ENCODE assay signal across 12 mouse cellular contexts in the genomic region with DNA sequence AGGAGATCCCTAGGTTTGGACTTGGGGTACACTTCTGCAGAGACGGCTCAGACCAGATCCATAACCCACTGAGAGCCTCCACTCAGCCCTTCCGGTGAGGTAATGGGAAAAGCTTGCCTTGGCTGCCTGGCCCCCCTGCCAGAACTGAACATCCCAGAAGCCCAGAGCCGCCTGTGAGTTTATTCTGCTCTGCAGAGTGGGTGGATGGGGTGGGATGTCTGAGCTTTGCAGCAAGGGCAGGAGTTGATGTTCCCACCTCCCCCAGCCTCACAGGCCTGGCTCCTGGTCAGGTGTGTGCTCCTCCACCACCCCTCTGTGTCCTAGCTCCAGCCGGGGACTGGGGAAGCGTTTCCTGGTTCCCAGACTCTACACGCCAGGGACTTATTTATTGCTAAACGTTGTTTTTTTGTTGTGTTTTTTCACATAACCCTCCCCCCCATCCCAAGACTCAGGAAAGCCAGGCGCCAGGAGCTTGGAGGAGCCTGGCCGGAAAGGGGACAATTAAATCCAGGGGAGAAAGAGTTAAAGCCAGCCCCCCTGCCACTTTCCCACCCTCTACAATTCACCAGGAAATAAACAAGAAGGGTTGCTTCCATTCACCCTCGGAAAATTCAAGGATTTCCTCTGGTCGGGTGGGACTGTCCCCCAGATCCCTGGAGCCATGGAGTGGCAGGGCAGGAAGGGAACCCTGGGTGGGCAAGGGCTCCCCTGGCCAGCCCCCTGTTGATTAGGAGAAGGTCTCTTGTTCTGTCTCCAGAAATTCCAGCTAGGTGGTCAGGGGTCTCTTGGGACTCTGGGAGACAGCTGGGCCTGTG. TPM values are rescaled to one million over a fixed set of nuclear protein-coding genes. Genes with fewer than 3 reads are reported as not detected.
A peak's percentile ranks its signal among the peaks of the same experiment; 100 is the strongest.
DNase-seq lines count a peak whose midpoint lies in the region; ATAC-seq and TF ChIP-seq lines count a peak whose summit lies in the region.
"Had no signal": no experiment of that assay in that cellular context is flagged by ENCODE, and none has a peak within 500 bp of the region (broad histone marks: within the 10 kb centered on the region; RNA-seq: fewer than 3 reads in every experiment).

No protein-coding gene starts in this region.

- no peaks in the 10 kb centered on the region for H3K27me3 ChIP-seq in lung, embryonic 15.5 days
- H3K27me3 ChIP-seq in heart, embryonic 12.5 days (replicated peaks) = no peaks in the 10 kb centered on the region
- H3K27me3 ChIP-seq in kidney, postnatal 0 days (ENCODE audit: insufficient read depth, low read length) = no peaks in the 10 kb centered on the region
- H3K27me3 ChIP-seq in stomach, embryonic 14.5 days (ENCODE audit: control insufficient read depth, insufficient read depth, low read length) = no peaks in the 10 kb centered on the region

- peak overlapping the region; percentile 24; the same call in 1 of the 2 replicates for H3K4me2 ChIP-seq in lung, embryonic 15.5 days
- no peak overlapping the region for H3K4me2 ChIP-seq in heart, embryonic 12.5 days
- H3K4me2 ChIP-seq in kidney, postnatal 0 days (ENCODE audit: low read length) = no peak overlapping the region
- H3K4me2 ChIP-seq in stomach, embryonic 14.5 days (replicated peaks; ENCODE audit: low read depth, low read length) = no peak overlapping the region

- no peak overlapping the region for H3K4me3 ChIP-seq in lung, embryonic 15.5 days
- H3K4me3 ChIP-seq in heart, embryonic 12.5 days = no peak overlapping the region
- H3K4me3 ChIP-seq in kidney, postnatal 0 days (replicated peaks; ENCODE audit: low read depth, low read length) = no peak overlapping the region
- H3K4me3 ChIP-seq in stomach, embryonic 14.5 days (ENCODE audit: low read depth, low read length) = no peak overlapping the region
- H3K4me3 ChIP-seq: megakaryocyte, embryonic 14.5 days had no signal

- no peaks in the 10 kb centered on the region for H3K9me3 ChIP-seq in lung, embryonic 15.5 days
- no peaks in the 10 kb centered on the region for H3K9me3 ChIP-seq in heart, embryonic 12.5 days (replicated peaks)
- H3K9me3 ChIP-seq in kidney, postnatal 0 days (replicated peaks; ENCODE audit: low read length) = no peaks in the 10 kb centered on the region
- no peaks in the 10 kb centered on the region for H3K9me3 ChIP-seq in stomach, embryonic 14.5 days (ENCODE audit: control insufficient read depth, low read depth, low read length)
- H3K9me3 ChIP-seq: megakaryocyte, embryonic 14.5 days had no signal

- peaks cover 33% of the 10 kb centered on the region for H3K4me1 ChIP-seq in lung, embryonic 15.5 days
- H3K4me1 ChIP-seq in heart, embryonic 12.5 days (replicated peaks) = peaks cover 22% of the 10 kb centered on the region
- peaks cover 18% of the 10 kb centered on the region for H3K4me1 ChIP-seq in kidney, postnatal 0 days (replicated peaks; ENCODE audit: insufficient read depth, low read length)
- H3K4me1 ChIP-seq in stomach, embryonic 14.5 days (ENCODE audit: control insufficient read depth, insufficient read depth, low read length) = peaks cover 24% of the 10 kb centered on the region

- 42% methylated on average over 11 of the region's 11 CpGs for WGBS in lung, embryonic 15.5 days
- WGBS in heart, embryonic 12.5 days = 45% methylated on average over 11 of the region's 11 CpGs
- WGBS in kidney, postnatal 0 days = 38% methylated on average over 11 of the region's 11 CpGs
- WGBS in stomach, embryonic 14.5 days = 41% methylated on average over 11 of the region's 11 CpGs

- TF ChIP-seq CTCF in kidney, postnatal 0 days (IDR thresholded peaks at IDR 0.05; ENCODE audit: low read depth) = no peak

- peak overlapping the region; percentile 86 for H3K27ac ChIP-seq in lung, embryonic 15.5 days
- H3K27ac ChIP-seq in heart, embryonic 12.5 days (ENCODE audit: poor library complexity, severe bottlenecking) = peak overlapping the region; percentile 56
- H3K27ac ChIP-seq in kidney, postnatal 0 days = peak overlapping the region; percentile 83
- peak overlapping the region; percentile 75 for H3K27ac ChIP-seq in stomach, embryonic 14.5 days (ENCODE audit: low read length)

- no peak for DNase-seq in lung, postnatal 25 days (ENCODE audit: low spot score)
- peak; percentile 51 for DNase-seq in kidney, postnatal 0 days (ENCODE audit: low spot score)
- no peak for DNase-seq in urinary bladder, postnatal 25 days (ENCODE audit: low spot score)
- no peak for DNase-seq in left cerebral cortex, postnatal 25 days (ENCODE audit: low spot score in 2 of 2)
- DNase-seq in embryo, embryonic 10 days (ENCODE audit: low spot score) = no peak

- H3K9ac ChIP-seq in lung, embryonic 15.5 days = no peak overlapping the region
- H3K9ac ChIP-seq in heart, embryonic 12.5 days = no peak overlapping the region
- H3K9ac ChIP-seq in kidney, postnatal 0 days (ENCODE audit: low read depth, low read length) = no peak overlapping the region
- no peak overlapping the region for H3K9ac ChIP-seq in stomach, embryonic 14.5 days (replicated peaks; ENCODE audit: low read depth, low read length)

- no peak for ATAC-seq in lung, embryonic 15.5 days (ENCODE audit: borderline replicate concordance, extremely low read depth, low FRiP score, low TSS enrichment)
- no peak for ATAC-seq in heart, embryonic 12.5 days (ENCODE audit: insufficient number of reproducible peaks, low FRiP score)
- ATAC-seq in kidney, postnatal 0 days (replicated peaks; ENCODE audit: low FRiP score, low read depth) = no peak
- ATAC-seq in stomach, embryonic 14.5 days (ENCODE audit: insufficient number of reproducible peaks, insufficient read depth, low FRiP score, low read depth) = 0 out of 2 replicates have a peak, but pooled peaks have one; percentile 7

- no peaks in the 10 kb centered on the region for H3K36me3 ChIP-seq in lung, embryonic 15.5 days
- H3K36me3 ChIP-seq in heart, embryonic 12.5 days = no peaks in the 10 kb centered on the region
- no peaks in the 10 kb centered on the region for H3K36me3 ChIP-seq in kidney, postnatal 0 days (ENCODE audit: insufficient read depth, low read length)
- H3K36me3 ChIP-seq in stomach, embryonic 14.5 days (ENCODE audit: control insufficient read depth, insufficient read depth, low read length) = no peaks in the 10 kb centered on the region

- intact Hi-C loops in left cerebral cortex, postnatal 25 days (cut with DNase I) = no loop called here

RNA-seq across cellular contexts. Expression of a gene that starts 10.2 kb away (rescaled TPM):
- polyA plus RNA-seq in lung, embryonic 15.5 days (2015; fragmentation: Nextera tagmentation; extraction: Ambion mirVana) = 22.1 and 23.9 TPM in 2 replicates
- polyA plus RNA-seq in heart, embryonic 12.5 days (2016; fragmentation: Nextera tagmentation; extraction: Ambion mirVana) = 20.4 TPM in 2 replicates
- 12.1 and 12.9 TPM in 2 replicates for polyA plus RNA-seq in kidney, postnatal 0 days (2015; fragmentation: Nextera tagmentation; extraction: Ambion mirVana)
- 29.5 and 31.7 TPM in 2 replicates for polyA plus RNA-seq in stomach, embryonic 14.5 days (2014; fragmentation: Nextera tagmentation; extraction: Ambion mirVana)
- 10 to 100 TPM; 17.4 to 28.9 TPM for total RNA-seq in left cerebral cortex, postnatal 25 days (2021)

RNA-seq across cellular contexts. Expression of a gene that starts 53.2 kb away (rescaled TPM):
- polyA plus RNA-seq in lung, embryonic 15.5 days (2015; fragmentation: Nextera tagmentation; extraction: Ambion mirVana) = 339 and 341 TPM in 2 replicates
- polyA plus RNA-seq in heart, embryonic 12.5 days (2016; fragmentation: Nextera tagmentation; extraction: Ambion mirVana) = 139 and 146 TPM in 2 replicates
- 199 and 211 TPM in 2 replicates for polyA plus RNA-seq in kidney, postnatal 0 days (2015; fragmentation: Nextera tagmentation; extraction: Ambion mirVana)
- polyA plus RNA-seq in stomach, embryonic 14.5 days (2014; fragmentation: Nextera tagmentation; extraction: Ambion mirVana) = 113 and 120 TPM in 2 replicates
- 10 to 100 TPM; 68.0 to 81.4 TPM for total RNA-seq in left cerebral cortex, postnatal 25 days (2021)

RNA-seq across cellular contexts. Expression of a gene that starts 59.8 kb away (rescaled TPM):
- not detected in 2 replicates for polyA plus RNA-seq in lung, embryonic 15.5 days (2015; fragmentation: Nextera tagmentation; extraction: Ambion mirVana)
- polyA plus RNA-seq in heart, embryonic 12.5 days (2016; fragmentation: Nextera tagmentation; extraction: Ambion mirVana) = 0.28 TPM in 1 of 2 replicates, not detected in the other
- polyA plus RNA-seq in kidney, postnatal 0 days (2015; fragmentation: Nextera tagmentation; extraction: Ambion mirVana) = not detected in 2 replicates
- not detected in 2 replicates for polyA plus RNA-seq in stomach, embryonic 14.5 days (2014; fragmentation: Nextera tagmentation; extraction: Ambion mirVana)
- total RNA-seq in left cerebral cortex, postnatal 25 days (2021) = not detected
- total RNA-seq: adrenal gland, postnatal 4 days; ES-E14; hematopoietic stem cell, adult 5-6 weeks had no signal
